Mouse (Mus musculus): ENCODE data around the gene Ttc39a. TPM values are rescaled to one million over a fixed set of nuclear protein-coding genes. Genes with fewer than 3 reads are reported as not detected.

Ttc39a gene
- polyA plus RNA-seq (2015; fragmentation: Nextera tagmentation; extraction: Ambion mirVana), result 29.7 and 30.2 TPM in 2 replicates

DNA sequence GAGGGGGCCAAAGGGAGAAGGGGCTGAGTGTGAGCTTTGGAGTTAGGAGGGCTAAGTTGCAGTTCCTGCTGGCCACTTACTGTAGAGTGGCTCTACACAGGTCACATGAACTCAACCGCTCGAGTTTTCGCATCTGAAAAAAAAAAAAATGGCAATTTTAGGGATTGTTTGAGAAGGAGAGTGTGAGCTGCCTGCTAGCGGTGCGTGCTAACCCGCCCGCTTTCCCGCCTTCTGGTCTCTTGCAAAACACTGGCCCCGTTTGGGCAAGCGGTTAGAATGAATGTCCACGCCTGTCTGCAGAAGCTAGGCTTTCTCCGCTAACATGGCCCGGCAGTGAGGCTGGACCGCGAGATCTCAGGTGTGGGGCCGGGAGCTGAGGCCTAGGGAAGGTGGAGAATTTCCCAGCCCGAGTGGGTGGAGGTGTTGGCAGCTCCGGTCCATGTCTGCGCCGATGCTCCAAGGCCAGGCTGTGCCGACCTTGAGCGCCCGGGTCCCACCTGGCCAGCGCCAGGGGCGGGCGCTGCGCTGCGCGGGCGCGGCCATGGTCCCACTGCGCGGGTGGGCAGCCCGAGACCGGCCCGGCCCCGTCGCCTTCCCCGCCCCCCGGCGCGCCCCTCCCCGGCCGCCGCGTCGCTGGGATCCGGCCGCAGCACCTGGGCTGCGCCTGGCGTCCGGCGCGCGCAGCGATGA lies at the start of gene Ttc39a:
Ttc39a (plus strand) TSS at position 138 of the 690 bp plus-strand sequence.
- no peaks in the 10 kb centered on the region for H3K36me3 ChIP-seq (ENCODE audit: control insufficient read depth, insufficient read depth, low read length)
- H3K4me3 ChIP-seq (ENCODE audit: low read depth, low read length), result peak within 1 kb of the TSS; percentile 56
- H3K4me2 ChIP-seq (replicated peaks; ENCODE audit: low read depth), result peak within 1 kb of the TSS; percentile 97
- no peaks in the 10 kb centered on the region for H3K9me3 ChIP-seq (ENCODE audit: control insufficient read depth, low read length)
- WGBS, result under 1% methylated on average over 36 of the region's 56 CpGs
- peak within 1 kb of the TSS; percentile 74 for H3K9ac ChIP-seq (ENCODE audit: low read length)
- ATAC-seq (ENCODE audit: low FRiP score, low TSS enrichment), result peak; percentile 66
- peak; percentile 78 for DNase-seq (ENCODE audit: low spot score)
- H3K27ac ChIP-seq (replicated peaks), result peak within 1 kb of the TSS; percentile 87
- no peaks in the 10 kb centered on the region for H3K27me3 ChIP-seq (ENCODE audit: control insufficient read depth, insufficient read depth, low read length)
- no peaks in the 10 kb centered on the region; the same call in 1 of the 2 replicates for H3K4me1 ChIP-seq (replicated peaks; ENCODE audit: control insufficient read depth, insufficient read depth)
- TF ChIP-seq EP300 (optimal IDR thresholded peaks at IDR 0.05) (no peak), CTCF (IDR thresholded peaks at IDR 0.05; ENCODE audit: low read depth) (no peak)

DNA sequence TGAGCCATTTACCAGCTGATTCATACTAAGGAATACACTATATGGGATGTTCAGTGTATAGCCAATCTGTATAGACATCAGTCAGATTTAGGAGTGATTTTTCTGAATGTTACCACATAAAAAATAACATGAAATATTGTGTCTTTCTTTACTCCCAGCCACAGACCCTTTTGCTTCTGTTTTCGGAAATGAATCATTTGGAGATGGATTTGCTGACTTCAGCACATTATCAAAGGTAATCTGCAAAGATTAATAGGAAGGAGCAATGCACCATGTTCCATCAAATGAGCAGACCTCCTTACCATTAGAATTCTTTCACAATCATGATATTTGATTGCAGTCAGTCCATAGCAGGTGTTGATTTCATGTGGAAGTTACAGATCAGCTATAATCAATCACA lies 28.3 kb upstream of the Ttc39a start:
- Histone ChIP-seq H3K27me3 (ENCODE audit: control insufficient read depth, insufficient read depth, low read length) (no peaks in the 10 kb centered on the region), H3K27ac (replicated peaks) (no peak overlapping the region), H3K36me3 (ENCODE audit: control insufficient read depth, insufficient read depth, low read length) (0 out of 2 replicates have a peak, but pooled peaks cover 8% of the 10 kb centered on the region), H3K4me2 (replicated peaks; ENCODE audit: low read depth) (no peak overlapping the region), H3K4me3 (ENCODE audit: low read depth, low read length) (no peak overlapping the region), H3K9ac (ENCODE audit: low read length) (no peak overlapping the region), H3K4me1 (replicated peaks; ENCODE audit: control insufficient read depth, insufficient read depth) (no peaks in the 10 kb centered on the region), H3K9me3 (ENCODE audit: control insufficient read depth, low read length) (no peaks in the 10 kb centered on the region)
- ATAC-seq (ENCODE audit: low FRiP score, low TSS enrichment) (no peak), DNase-seq (ENCODE audit: low spot score) (no peak)
- 93% methylated on average over 1 of the region's 1 CpGs for WGBS
- no peak for TF ChIP-seq EP300 (optimal IDR thresholded peaks at IDR 0.05)
- TF ChIP-seq CTCF (IDR thresholded peaks at IDR 0.05; ENCODE audit: low read depth), result no peak

DNA sequence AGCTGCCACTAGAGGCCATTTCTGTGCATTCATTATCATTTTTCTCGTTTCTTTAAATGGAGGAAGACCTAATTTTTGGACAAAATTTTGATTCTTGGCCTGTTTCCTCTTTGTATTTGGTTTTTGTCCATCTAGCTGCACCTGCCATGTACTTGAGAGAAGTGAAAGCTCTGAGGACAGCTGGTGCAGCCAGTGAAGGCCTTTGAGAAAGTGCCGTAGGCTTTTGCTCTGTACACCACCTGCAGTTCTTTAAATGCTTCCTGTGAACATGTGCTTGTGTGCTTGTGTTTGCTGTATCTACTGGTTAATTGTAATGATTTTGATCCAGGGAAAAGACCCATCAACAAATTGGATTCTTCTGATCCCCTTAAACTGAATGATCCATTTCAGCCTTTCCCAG lies 24.0 kb upstream of the Ttc39a start:
- DNase-seq (ENCODE audit: low spot score), result no peak
- Histone ChIP-seq H3K9ac (ENCODE audit: low read length) (no peak overlapping the region), H3K9me3 (ENCODE audit: control insufficient read depth, low read length) (no peaks in the 10 kb centered on the region), H3K4me3 (ENCODE audit: low read depth, low read length) (no peak overlapping the region), H3K27ac (replicated peaks) (no peak overlapping the region), H3K4me2 (replicated peaks; ENCODE audit: low read depth) (no peak overlapping the region), H3K36me3 (ENCODE audit: control insufficient read depth, insufficient read depth, low read length) (peaks cover 4% of the 10 kb centered on the region; the same call in 1 of the 2 replicates), H3K27me3 (ENCODE audit: control insufficient read depth, insufficient read depth, low read length) (no peaks in the 10 kb centered on the region), H3K4me1 (replicated peaks; ENCODE audit: control insufficient read depth, insufficient read depth) (no peaks in the 10 kb centered on the region)
- no peak for ATAC-seq (ENCODE audit: low FRiP score, low TSS enrichment)
- 78% methylated on average over 2 of the region's 2 CpGs for WGBS
- no peak for TF ChIP-seq CTCF (IDR thresholded peaks at IDR 0.05; ENCODE audit: low read depth)
- no peak for TF ChIP-seq EP300 (optimal IDR thresholded peaks at IDR 0.05)

DNA sequence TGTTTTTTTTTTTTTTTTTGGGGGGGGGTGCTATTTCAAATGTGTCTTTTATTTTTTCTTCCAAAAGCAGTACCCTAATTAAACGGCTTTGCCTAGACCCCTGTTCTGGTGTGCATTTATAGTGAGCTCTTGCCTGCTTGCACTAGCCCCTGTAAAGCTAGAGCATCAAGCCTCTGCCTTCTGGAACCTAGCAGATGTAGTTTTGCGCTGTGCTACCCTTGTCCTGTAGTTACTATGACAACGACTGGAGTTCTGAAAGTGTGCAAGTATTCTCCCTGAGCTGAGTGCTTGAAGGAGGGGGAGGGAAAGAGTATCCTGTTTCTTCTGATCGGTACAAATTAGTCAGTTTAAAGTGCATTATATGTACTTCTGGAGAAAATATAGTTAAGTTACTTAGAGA lies 20.8 kb upstream of the Ttc39a start:
- Histone ChIP-seq H3K4me3 (ENCODE audit: low read depth, low read length) (no peak overlapping the region), H3K9me3 (ENCODE audit: control insufficient read depth, low read length) (no peaks in the 10 kb centered on the region), H3K9ac (ENCODE audit: low read length) (no peak overlapping the region), H3K27ac (replicated peaks) (no peak overlapping the region), H3K36me3 (ENCODE audit: control insufficient read depth, insufficient read depth, low read length) (peaks cover 4% of the 10 kb centered on the region; the same call in 1 of the 2 replicates), H3K4me1 (replicated peaks; ENCODE audit: control insufficient read depth, insufficient read depth) (no peaks in the 10 kb centered on the region), H3K4me2 (replicated peaks; ENCODE audit: low read depth) (no peak overlapping the region), H3K27me3 (ENCODE audit: control insufficient read depth, insufficient read depth, low read length) (no peaks in the 10 kb centered on the region)
- DNase-seq (ENCODE audit: low spot score) (no peak), ATAC-seq (ENCODE audit: low FRiP score, low TSS enrichment) (no peak)
- TF ChIP-seq EP300 (optimal IDR thresholded peaks at IDR 0.05), result no peak
- TF ChIP-seq CTCF (IDR thresholded peaks at IDR 0.05; ENCODE audit: low read depth), result no peak
- 66% methylated on average over 4 of the region's 4 CpGs for WGBS

DNA sequence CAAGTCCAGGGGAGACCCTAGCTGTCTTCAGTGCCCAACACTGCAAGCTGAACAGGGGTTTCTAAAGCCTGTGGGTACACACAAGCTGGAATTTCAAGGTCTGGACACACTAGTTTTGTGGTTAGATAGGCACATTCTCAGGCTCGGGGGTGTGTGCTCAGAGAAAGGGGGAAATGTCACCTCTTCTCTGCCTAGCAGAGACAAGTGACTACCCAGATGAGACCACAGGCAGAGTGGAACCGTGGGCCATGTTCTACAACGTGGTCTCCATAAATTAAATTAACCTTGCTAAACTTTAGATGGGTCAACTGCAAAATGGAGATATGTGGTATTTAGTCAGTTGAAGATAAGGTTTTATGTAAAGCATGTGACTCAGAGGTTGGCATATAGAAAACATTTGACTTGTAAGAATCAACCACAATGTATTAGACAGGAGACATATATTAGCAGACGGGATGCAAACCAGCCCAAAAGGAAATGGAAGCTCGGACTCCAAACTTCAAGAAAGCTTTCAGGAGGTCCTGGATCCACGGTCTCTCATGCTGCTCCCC lies 13.1 kb upstream of the Ttc39a start:
- no peak for TF ChIP-seq EP300 (optimal IDR thresholded peaks at IDR 0.05)
- no peak for TF ChIP-seq CTCF (IDR thresholded peaks at IDR 0.05; ENCODE audit: low read depth)
- 57% methylated on average over 6 of the region's 6 CpGs for WGBS
- DNase-seq (ENCODE audit: low spot score) (no peak), ATAC-seq (ENCODE audit: low FRiP score, low TSS enrichment) (peak; percentile 28; the same call in 1 of the 2 replicates)
- Histone ChIP-seq H3K9ac (ENCODE audit: low read length) (no peak overlapping the region), H3K4me2 (replicated peaks; ENCODE audit: low read depth) (no peak overlapping the region), H3K27me3 (ENCODE audit: control insufficient read depth, insufficient read depth, low read length) (no peaks in the 10 kb centered on the region), H3K4me3 (ENCODE audit: low read depth, low read length) (no peak overlapping the region), H3K9me3 (ENCODE audit: control insufficient read depth, low read length) (no peaks in the 10 kb centered on the region), H3K36me3 (ENCODE audit: control insufficient read depth, insufficient read depth, low read length) (0 out of 2 replicates have a peak, but pooled peaks cover 2% of the 10 kb centered on the region), H3K27ac (replicated peaks) (no peak overlapping the region), H3K4me1 (replicated peaks; ENCODE audit: control insufficient read depth, insufficient read depth) (0 out of 2 replicates have a peak, but pooled peaks cover 4% of the 10 kb centered on the region)

DNA sequence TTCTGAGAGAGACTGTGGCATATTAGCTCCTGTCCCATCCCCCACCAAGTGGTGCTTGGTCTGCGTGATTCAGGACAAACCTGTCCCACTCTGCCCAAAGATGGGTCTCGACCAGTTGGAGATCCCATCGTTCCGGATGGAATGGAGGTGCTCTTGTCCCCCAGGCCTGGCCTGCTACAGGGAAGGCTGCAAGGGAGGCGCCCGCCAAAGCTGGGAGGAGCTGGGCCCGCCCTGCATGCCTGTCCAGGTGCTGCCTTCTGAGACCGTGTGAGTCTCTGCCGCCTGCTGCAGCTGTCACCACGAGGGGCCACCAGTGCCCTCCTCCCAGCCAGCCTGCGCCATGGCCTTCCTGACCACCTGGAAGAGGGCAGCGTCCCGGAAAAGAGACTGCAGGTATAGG lies 12.5 kb upstream of the Ttc39a start:
- H3K9me3 ChIP-seq (ENCODE audit: control insufficient read depth, low read length), result no peaks in the 10 kb centered on the region
- H3K27me3 ChIP-seq (ENCODE audit: control insufficient read depth, insufficient read depth, low read length), result no peaks in the 10 kb centered on the region
- 0 out of 2 replicates have a peak overlapping the region, but pooled peaks have one; percentile 43 for H3K9ac ChIP-seq (ENCODE audit: low read length)
- no peaks in the 10 kb centered on the region for H3K36me3 ChIP-seq (ENCODE audit: control insufficient read depth, insufficient read depth, low read length)
- TF ChIP-seq CTCF (IDR thresholded peaks at IDR 0.05; ENCODE audit: low read depth) (peak; percentile 43; the same call in 1 of the 2 replicates), EP300 (optimal IDR thresholded peaks at IDR 0.05) (no peak)
- H3K4me2 ChIP-seq (replicated peaks; ENCODE audit: low read depth), result peak overlapping the region; percentile 51
- DNase-seq (ENCODE audit: low spot score) (peak; percentile 74), ATAC-seq (ENCODE audit: low FRiP score, low TSS enrichment) (peak; percentile 88)
- H3K4me1 ChIP-seq (replicated peaks; ENCODE audit: control insufficient read depth, insufficient read depth), result 0 out of 2 replicates have a peak, but pooled peaks cover 4% of the 10 kb centered on the region
- H3K4me3 ChIP-seq (ENCODE audit: low read depth, low read length), result peak overlapping the region; percentile 8; the same call in 1 of the 2 replicates
- WGBS, result 5% methylated on average over 13 of the region's 13 CpGs
- 0 out of 2 replicates have a peak overlapping the region, but pooled peaks have one; percentile 13 for H3K27ac ChIP-seq (replicated peaks)

Data from stomach, postnatal 0 days (tissue).